Mouse (Mus musculus) midbrain, embryonic 12.5 days (tissue): ENCODE results near the gene Safb2. TPM values are rescaled to one million over a fixed set of nuclear protein-coding genes. Genes with fewer than 3 reads are reported as not detected.

Source experiments
- ATAC-seq: fragments of 200-750 bp; cut with Nextera tagmentation; 2 replicates; pipeline ENCODE4 v1.8.0; 2017; ENCODE audit warnings: low read depth, moderate TSS enrichment, moderate library complexity; ENCODE audit not compliant: low FRiP score
- H3K27ac ChIP-seq: fragments of 300-500 bp; sonication (generic); replicated peaks from 2 replicates; pipeline ENCODE4 v1.5.1; 2016; ENCODE audit warnings: mild to moderate bottlenecking
- H3K27me3 ChIP-seq: fragments of 300-500 bp; sonication (generic); 2 replicates; pipeline ENCODE4 v1.6.1; 2016; ENCODE audit warnings: mild to moderate bottlenecking
- H3K36me3 ChIP-seq: fragments of 300-500 bp; sonication (generic); 2 replicates; pipeline ENCODE4 v1.6.1; 2016
- H3K4me1 ChIP-seq: fragments of 300-500 bp; sonication (generic); 2 replicates; pipeline ENCODE4 v1.6.1; 2016
- H3K4me2 ChIP-seq: fragments of 300-500 bp; sonication (generic); replicated peaks from 2 replicates; pipeline ENCODE4 v1.6.1; 2016; ENCODE audit warnings: mild to moderate bottlenecking, moderate library complexity
- H3K4me3 ChIP-seq: fragments of 300-500 bp; sonication (generic); 2 replicates; pipeline ENCODE4 v1.5.1; 2016; ENCODE audit warnings: mild to moderate bottlenecking
- H3K9ac ChIP-seq: fragments of 300-500 bp; sonication (generic); replicated peaks from 2 replicates; pipeline ENCODE4 v1.6.1; 2016; ENCODE audit warnings: mild to moderate bottlenecking, moderate library complexity
- H3K9me3 ChIP-seq: fragments of 300-500 bp; sonication (generic); 2 replicates; pipeline ENCODE4 v1.6.1; 2016; ENCODE audit warnings: mild to moderate bottlenecking
- WGBS: fragments of 180-500 bp; shearing (Covaris S2); methylation state at CpG from one replicate; pipeline ENCODE4 v1.1.7; 2016; 5-methylcytosine and 5-hydroxymethylcytosine counted together
- polyA plus RNA-seq: library from polyadenylated mRNA; unstranded; fragments of >200 nt; fragmentation: Nextera tagmentation; extraction: Ambion mirVana; gene quantifications from 2 replicates; pipeline ENCODE4 v1.2.1, GENCODE M21; 2016

Safb2 gene
- polyA plus RNA-seq, 1 experiment from 2014 or later: 94.7 TPM

DNA sequence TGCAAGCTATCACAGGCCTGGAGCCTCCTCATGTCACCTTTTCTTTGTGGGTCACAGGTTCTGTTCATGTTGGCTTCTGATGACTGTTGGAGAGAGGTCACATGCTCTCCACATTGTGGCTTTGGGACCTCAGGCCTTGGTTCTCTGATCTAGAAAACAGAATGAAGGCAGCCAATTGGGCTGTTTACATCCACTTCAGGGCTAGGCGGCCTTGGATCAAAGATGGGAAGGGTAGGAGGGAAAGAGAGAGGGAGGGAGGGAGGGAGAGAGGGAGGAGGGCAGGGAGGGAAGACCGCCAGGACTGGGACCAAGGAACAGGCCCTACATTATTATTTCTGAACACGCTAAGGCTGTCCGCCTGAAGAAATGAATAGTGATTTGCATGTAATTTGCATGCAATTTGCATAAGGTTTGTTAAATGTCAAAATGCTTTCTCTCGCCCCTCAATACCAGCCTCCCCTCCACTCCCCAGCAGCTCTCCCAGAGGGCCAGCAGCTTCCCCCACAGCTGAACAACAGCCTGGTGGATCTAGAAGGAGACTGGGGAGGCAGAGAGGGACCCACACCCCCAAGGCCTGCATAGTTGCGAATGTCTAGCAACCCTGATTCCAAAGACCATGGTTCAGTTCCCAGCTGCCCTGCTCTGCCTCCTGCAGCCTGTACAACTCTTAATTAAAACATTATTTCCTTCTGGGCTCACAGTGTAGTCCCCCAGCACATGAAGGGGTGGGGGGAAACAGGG lies 32.4 kb downstream of the Safb2 start:
- no peaks in the 10 kb centered on the region for H3K27me3 ChIP-seq
- no peaks in the 10 kb centered on the region for H3K9me3 ChIP-seq
- no peak overlapping the region for H3K4me2 ChIP-seq
- H3K9ac ChIP-seq: no peak overlapping the region
- peak overlapping the region; percentile 87 for H3K27ac ChIP-seq
- H3K4me1 ChIP-seq: peaks cover 38% of the 10 kb centered on the region
- H3K36me3 ChIP-seq: no peaks in the 10 kb centered on the region
- ATAC-seq: peak; percentile 88
- 48% methylated on average over 6 of the region's 6 CpGs for WGBS
- H3K4me3 ChIP-seq: no peak overlapping the region

GRCm38 (mm10) chr17:56550784-56551475 lies 33.5 kb downstream of the Safb2 start:
- Histone ChIP-seq H3K4me1 (peaks cover 43% of the 10 kb centered on the region), H3K9ac (no peak overlapping the region), H3K4me2 (no peak overlapping the region), H3K9me3 (no peaks in the 10 kb centered on the region), H3K27ac (peak overlapping the region; percentile 87), H3K27me3 (no peaks in the 10 kb centered on the region), H3K4me3 (no peak overlapping the region), H3K36me3 (no peaks in the 10 kb centered on the region)
- ATAC-seq: no peak
- WGBS: 82% methylated on average over 12 of the region's 12 CpGs

GRCm38 (mm10) chr17:56548605-56549105 lies 35.7 kb downstream of the Safb2 start:
- H3K36me3 ChIP-seq: no peaks in the 10 kb centered on the region
- H3K9ac ChIP-seq: no peak overlapping the region
- no peaks in the 10 kb centered on the region for H3K27me3 ChIP-seq
- 49% methylated on average over 4 of the region's 4 CpGs for WGBS
- H3K27ac ChIP-seq: peak overlapping the region; percentile 25
- no peak overlapping the region for H3K4me3 ChIP-seq
- H3K4me1 ChIP-seq: peaks cover 47% of the 10 kb centered on the region
- no peaks in the 10 kb centered on the region for H3K9me3 ChIP-seq
- H3K4me2 ChIP-seq: no peak overlapping the region
- no peak for ATAC-seq

GRCm38 (mm10) chr17:56547846-56548604 lies 36.4 kb downstream of the Safb2 start:
- Histone ChIP-seq H3K4me3 (no peak overlapping the region), H3K36me3 (no peaks in the 10 kb centered on the region), H3K9ac (no peak overlapping the region), H3K4me1 (peaks cover 53% of the 10 kb centered on the region), H3K27ac (peak overlapping the region; percentile 25), H3K9me3 (no peaks in the 10 kb centered on the region), H3K27me3 (no peaks in the 10 kb centered on the region), H3K4me2 (no peak overlapping the region)
- ATAC-seq: no peak
- 69% methylated on average over 9 of the region's 9 CpGs for WGBS

DNA sequence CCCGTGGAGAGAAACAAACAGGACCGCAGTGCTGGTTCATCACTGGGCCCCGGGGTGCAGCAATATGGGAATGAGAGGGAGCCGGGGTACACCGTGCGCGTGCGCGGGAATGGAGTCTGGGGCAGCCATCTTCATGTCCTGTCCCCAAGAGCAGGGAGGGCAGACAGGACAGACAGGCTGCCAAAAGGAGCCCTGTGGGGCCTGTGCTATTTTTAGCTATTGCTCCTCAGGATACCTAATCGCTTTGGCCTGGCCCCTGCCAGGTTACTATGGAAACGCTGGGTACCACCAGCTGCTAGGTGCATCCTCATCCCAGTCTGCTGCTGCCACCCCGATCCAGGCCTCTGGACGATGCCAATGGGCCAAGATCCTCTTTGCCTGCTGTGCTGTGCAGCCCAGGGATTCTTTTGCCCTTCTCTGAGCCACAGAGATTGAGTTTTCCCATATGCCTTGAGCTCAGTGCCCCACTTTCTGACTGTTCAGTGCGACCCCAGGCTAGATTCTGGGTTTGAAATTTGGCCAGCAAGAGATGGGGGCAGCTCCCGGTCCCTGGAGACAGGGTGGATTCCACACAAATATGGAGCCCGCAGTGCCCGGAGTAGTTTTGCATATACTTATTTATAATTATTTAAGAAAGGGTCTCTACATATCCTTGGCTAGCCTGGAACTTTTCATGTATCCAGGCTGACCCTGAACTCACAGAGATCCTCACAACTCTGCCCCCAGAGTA lies 37.1 kb downstream of the Safb2 start:
- Histone ChIP-seq H3K27me3 (no peaks in the 10 kb centered on the region; the same call in 1 of the 2 replicates), H3K9ac (no peak overlapping the region), H3K4me3 (no peak overlapping the region), H3K4me2 (no peak overlapping the region), H3K9me3 (no peaks in the 10 kb centered on the region), H3K27ac (peak overlapping the region; percentile 60), H3K4me1 (peaks cover 55% of the 10 kb centered on the region), H3K36me3 (no peaks in the 10 kb centered on the region)
- no peak for ATAC-seq
- whole genome bisulfite sequencing: 55% methylated on average over 17 of the region's 17 CpGs

DNA sequence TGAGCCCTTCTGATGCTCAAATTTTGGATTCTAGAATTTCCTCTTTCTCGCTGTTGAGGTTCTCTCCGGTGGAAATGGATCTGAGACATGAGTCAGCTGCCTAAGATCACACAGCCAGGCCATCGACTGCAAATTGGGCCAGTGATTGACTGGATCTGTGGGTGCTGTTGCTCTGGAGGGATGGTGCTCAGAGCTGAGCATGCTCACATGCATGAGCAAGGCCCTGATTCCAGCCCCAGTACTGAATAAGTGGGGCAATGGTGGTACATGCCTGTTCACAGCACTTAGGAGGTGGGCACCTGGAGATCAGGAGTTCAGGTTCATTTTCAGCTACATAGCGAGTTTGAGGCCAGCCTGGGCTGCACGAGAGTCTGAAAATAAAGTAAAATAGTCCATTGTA lies 37.8 kb downstream of the Safb2 start:
- Histone ChIP-seq H3K27ac (0 out of 2 replicates have a peak overlapping the region, but pooled peaks have one; percentile 60), H3K27me3 (no peaks in the 10 kb centered on the region; the same call in 1 of the 2 replicates), H3K4me3 (no peak overlapping the region), H3K4me1 (peaks cover 50% of the 10 kb centered on the region), H3K9me3 (no peaks in the 10 kb centered on the region), H3K36me3 (no peaks in the 10 kb centered on the region), H3K9ac (no peak overlapping the region), H3K4me2 (no peak overlapping the region)
- ATAC-seq: no peak
- WGBS: 87% methylated on average over 5 of the region's 5 CpGs

DNA sequence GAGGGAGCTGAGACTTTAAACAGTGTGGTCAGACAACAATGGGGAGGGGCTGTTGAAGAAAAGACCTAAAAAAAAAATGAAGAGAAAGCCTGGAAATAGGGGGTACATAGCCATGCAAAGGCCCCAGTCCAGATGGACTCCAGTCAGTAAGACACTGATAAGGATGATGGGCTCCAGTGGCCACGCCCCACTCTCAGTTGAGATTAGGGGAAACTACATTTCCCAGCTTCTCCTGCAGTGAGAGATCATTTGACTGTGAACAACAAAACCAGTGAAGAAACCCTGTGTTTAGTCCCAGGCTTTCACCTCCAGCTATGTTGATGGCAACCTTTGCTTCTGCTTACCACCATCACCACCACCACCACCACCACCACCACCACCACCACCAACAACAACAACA lies 38.4 kb downstream of the Safb2 start:
- no peaks in the 10 kb centered on the region; the same call in 1 of the 2 replicates for H3K27me3 ChIP-seq
- H3K9ac ChIP-seq: no peak overlapping the region
- 77% methylated on average over 1 of the region's 1 CpGs for WGBS
- H3K9me3 ChIP-seq: no peaks in the 10 kb centered on the region
- no peak overlapping the region for H3K4me2 ChIP-seq
- H3K36me3 ChIP-seq: no peaks in the 10 kb centered on the region
- H3K27ac ChIP-seq: no peak overlapping the region
- H3K4me1 ChIP-seq: peaks cover 43% of the 10 kb centered on the region
- ATAC-seq: no peak
- no peak overlapping the region for H3K4me3 ChIP-seq

- no peaks in the 10 kb centered on the region for H3K36me3 ChIP-seq
- no peak overlapping the region for H3K4me2 ChIP-seq
- H3K27me3 ChIP-seq: no peaks in the 10 kb centered on the region; the same call in 1 of the 2 replicates
- no peak for ATAC-seq
- no peak overlapping the region for H3K4me3 ChIP-seq
- H3K4me1 ChIP-seq: peaks cover 38% of the 10 kb centered on the region
- no peak overlapping the region for H3K9ac ChIP-seq
- H3K9me3 ChIP-seq: no peaks in the 10 kb centered on the region
- H3K27ac ChIP-seq: no peak overlapping the region
- 82% methylated on average over 7 of the region's 7 CpGs for WGBS
Measured at GRCm38 (mm10) chr17:56544699-56545387, 39.5 kb downstream of the Safb2 start.

DNA sequence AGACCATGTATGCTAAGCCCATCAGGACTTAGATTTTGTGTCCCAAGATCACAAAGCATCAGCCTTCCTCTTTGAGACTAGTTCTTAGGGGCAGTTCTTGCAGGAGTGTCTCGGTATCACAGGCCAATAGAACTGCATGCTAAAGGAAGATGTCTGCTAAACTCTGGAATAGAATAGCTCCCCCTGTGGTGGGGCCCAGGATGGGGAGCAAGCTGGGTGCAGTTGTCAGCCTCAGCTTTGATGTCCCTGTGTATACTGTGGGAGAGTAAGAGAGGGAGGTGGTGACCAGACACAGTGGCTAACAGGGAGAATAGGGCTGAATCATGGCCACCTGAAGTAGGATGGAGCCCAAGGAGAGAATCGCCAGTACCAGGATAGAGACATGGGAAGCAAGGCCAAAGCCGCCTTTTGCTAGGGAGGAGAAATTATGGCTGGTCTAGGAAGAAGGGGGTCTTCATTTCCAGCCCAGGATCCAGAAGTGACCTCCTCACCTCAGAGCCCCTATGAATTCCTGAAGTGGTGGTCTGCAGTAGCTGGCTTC lies 40.6 kb downstream of the Safb2 start:
- Histone ChIP-seq H3K4me1 (peaks cover 41% of the 10 kb centered on the region), H3K9ac (no peak overlapping the region), H3K27ac (no peak overlapping the region), H3K4me2 (no peak overlapping the region), H3K36me3 (no peaks in the 10 kb centered on the region), H3K9me3 (no peaks in the 10 kb centered on the region), H3K4me3 (no peak overlapping the region), H3K27me3 (no peaks in the 10 kb centered on the region; the same call in 1 of the 2 replicates)
- WGBS: 72% methylated on average over 3 of the region's 3 CpGs
- no peak for ATAC-seq

DNA sequence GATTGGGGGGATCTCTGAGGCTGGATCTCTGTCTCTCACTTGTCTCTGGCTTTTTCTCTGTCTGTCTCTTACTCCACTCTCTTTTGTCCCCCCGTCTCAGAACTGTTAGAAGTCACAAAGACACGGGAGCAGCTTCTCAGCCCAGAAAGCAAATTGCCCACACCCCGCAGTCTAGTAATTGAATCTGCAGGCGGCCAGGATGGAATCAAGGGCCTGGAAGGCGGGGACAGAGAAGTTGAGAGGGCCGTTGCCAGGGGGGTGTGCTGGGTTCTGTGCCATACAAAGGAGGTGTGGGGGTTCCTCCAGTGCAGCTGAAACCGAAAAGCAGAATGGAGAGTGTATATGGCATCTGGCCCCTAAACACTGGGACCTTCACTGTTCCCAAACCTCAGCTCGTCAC lies 41.6 kb downstream of the Safb2 start:
- H3K27me3 ChIP-seq: no peaks in the 10 kb centered on the region; the same call in 1 of the 2 replicates
- peaks cover 44% of the 10 kb centered on the region for H3K4me1 ChIP-seq
- no peak overlapping the region for H3K9ac ChIP-seq
- no peak overlapping the region for H3K4me2 ChIP-seq
- H3K9me3 ChIP-seq: no peaks in the 10 kb centered on the region
- 37% methylated on average over 8 of the region's 8 CpGs for WGBS
- H3K4me3 ChIP-seq: no peak overlapping the region
- peak overlapping the region; percentile 52; the same call in 1 of the 2 replicates for H3K27ac ChIP-seq
- no peak for ATAC-seq
- H3K36me3 ChIP-seq: no peaks in the 10 kb centered on the region

DNA sequence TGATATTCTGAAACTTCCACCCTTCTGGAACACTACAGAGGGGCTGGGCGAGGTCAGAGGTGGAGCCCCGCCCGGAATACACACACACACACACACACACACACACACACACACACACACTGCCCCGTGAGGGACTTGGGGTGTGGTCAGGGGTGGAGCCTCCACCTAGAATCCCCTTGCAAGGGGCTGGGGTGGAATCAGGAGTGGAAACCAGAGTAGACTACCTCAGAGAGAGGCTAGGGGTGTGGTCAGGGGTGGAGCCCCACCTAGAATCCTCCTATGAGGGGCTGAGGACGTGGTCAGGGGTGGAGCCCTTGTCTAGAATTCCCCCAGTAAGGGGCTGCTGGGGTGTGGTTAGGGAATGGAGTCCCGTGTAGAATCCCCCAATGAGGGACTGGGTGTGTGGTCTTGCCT lies 43.8 kb downstream of the Safb2 start:
- 43% methylated on average over 6 of the region's 6 CpGs for WGBS

More for the DNA sequence above, 43.8 kb downstream of the Safb2 start:
- H3K36me3 ChIP-seq: no peaks in the 10 kb centered on the region
- H3K9me3 ChIP-seq: no peaks in the 10 kb centered on the region
- no peak overlapping the region for H3K4me2 ChIP-seq
- H3K27me3 ChIP-seq: no peaks in the 10 kb centered on the region; the same call in 1 of the 2 replicates
- H3K4me3 ChIP-seq: no peak overlapping the region
- no peak overlapping the region for H3K9ac ChIP-seq
- H3K27ac ChIP-seq: no peak overlapping the region
- peaks cover 50% of the 10 kb centered on the region for H3K4me1 ChIP-seq
- no peak for ATAC-seq
